Mouse (Mus musculus): ENCODE results near the gene Sptbn4. TPM values are rescaled to one million over a fixed set of nuclear protein-coding genes. Genes with fewer than 3 reads are reported as not detected.

Gene Sptbn4
- total and polyA plus RNA-seq, 2 experiments from 2014 or later: 4.0 to 27.1 TPM

- Histone ChIP-seq H3K27ac (ENCODE audit: low read depth, low read length) (no peak overlapping the region), H3K27me3 (ENCODE audit: insufficient read depth, low read length) (peaks cover 73% of the 10 kb centered on the region), H3K4me2 (ENCODE audit: low read depth, low read length, poor library complexity, severe bottlenecking) (no peak overlapping the region), H3K9me3 (ENCODE audit: low read length) (no peaks in the 10 kb centered on the region), H3K4me3 (ENCODE audit: low read depth, low read length) (no peak overlapping the region), H3K36me3 (ENCODE audit: insufficient read depth, low read length) (no peaks in the 10 kb centered on the region), H3K4me1 (ENCODE audit: insufficient read depth, low read length) (peaks cover 11% of the 10 kb centered on the region; the same call in 1 of the 2 replicates), H3K9ac (replicated peaks; ENCODE audit: low read length, poor library complexity, severe bottlenecking) (no peak overlapping the region)
- TF ChIP-seq CTCF (IDR thresholded peaks at IDR 0.05): peak; percentile 10; the same call in 1 of the 2 replicates
- 7% methylated on average over 30 of the region's 32 CpGs for WGBS
- DNase-seq (ENCODE audit: low spot score) (no peak), ATAC-seq (ENCODE audit: low FRiP score) (no peak)
Measured at GRCm38 (mm10) chr7:27334405-27334911, 113.0 kb downstream of the Sptbn4 start.

- peak overlapping the region; percentile 98 for H3K4me2 ChIP-seq (ENCODE audit: low read depth, low read length, poor library complexity, severe bottlenecking)
- no peak for TF ChIP-seq CTCF (IDR thresholded peaks at IDR 0.05)
- WGBS: under 1% methylated on average over 35 of the region's 77 CpGs
- H3K4me1 ChIP-seq (ENCODE audit: insufficient read depth, low read length): peaks cover 11% of the 10 kb centered on the region; the same call in 1 of the 2 replicates
- H3K9ac ChIP-seq (replicated peaks; ENCODE audit: low read length, poor library complexity, severe bottlenecking): peak overlapping the region; percentile 54
- H3K27me3 ChIP-seq (ENCODE audit: insufficient read depth, low read length): peaks cover 82% of the 10 kb centered on the region
- no peak overlapping the region for H3K27ac ChIP-seq (ENCODE audit: low read depth, low read length)
- H3K4me3 ChIP-seq (ENCODE audit: low read depth, low read length): peak overlapping the region; percentile 46
- no peaks in the 10 kb centered on the region for H3K36me3 ChIP-seq (ENCODE audit: insufficient read depth, low read length)
- ATAC-seq (ENCODE audit: low FRiP score) (no peak), DNase-seq (ENCODE audit: low spot score) (no peak)
- no peaks in the 10 kb centered on the region for H3K9me3 ChIP-seq (ENCODE audit: low read length)
Measured at GRCm38 (mm10) chr7:27333316-27333941, 114.1 kb downstream of the Sptbn4 start.

GRCm38 (mm10) chr7:27332353-27333199 is 114.9 kb downstream of the Sptbn4 start:
- Histone ChIP-seq H3K9ac (replicated peaks; ENCODE audit: low read length, poor library complexity, severe bottlenecking) (peak overlapping the region; percentile 54; the same call in 1 of the 2 replicates), H3K4me1 (ENCODE audit: insufficient read depth, low read length) (peaks cover 11% of the 10 kb centered on the region; the same call in 1 of the 2 replicates), H3K9me3 (ENCODE audit: low read length) (no peaks in the 10 kb centered on the region), H3K27ac (ENCODE audit: low read depth, low read length) (no peak overlapping the region), H3K36me3 (ENCODE audit: insufficient read depth, low read length) (no peaks in the 10 kb centered on the region), H3K4me3 (ENCODE audit: low read depth, low read length) (peak overlapping the region; percentile 46), H3K27me3 (ENCODE audit: insufficient read depth, low read length) (peaks cover 82% of the 10 kb centered on the region), H3K4me2 (ENCODE audit: low read depth, low read length, poor library complexity, severe bottlenecking) (peak overlapping the region; percentile 98)
- WGBS: under 1% methylated on average over 38 of the region's 39 CpGs
- ATAC-seq (ENCODE audit: low FRiP score): no peak
- peak; percentile 76 for TF ChIP-seq CTCF (IDR thresholded peaks at IDR 0.05)
- DNase-seq (ENCODE audit: low spot score): peak; percentile 70

GRCm38 (mm10) chr7:27331854-27332253 is 115.6 kb downstream of the Sptbn4 start:
- DNase-seq (ENCODE audit: low spot score): no peak
- Histone ChIP-seq H3K4me2 (ENCODE audit: low read depth, low read length, poor library complexity, severe bottlenecking) (no peak overlapping the region; the same call in 1 of the 2 replicates), H3K27ac (ENCODE audit: low read depth, low read length) (no peak overlapping the region), H3K9me3 (ENCODE audit: low read length) (no peaks in the 10 kb centered on the region), H3K27me3 (ENCODE audit: insufficient read depth, low read length) (peaks cover 82% of the 10 kb centered on the region), H3K4me1 (ENCODE audit: insufficient read depth, low read length) (peaks cover 11% of the 10 kb centered on the region; the same call in 1 of the 2 replicates), H3K36me3 (ENCODE audit: insufficient read depth, low read length) (no peaks in the 10 kb centered on the region), H3K4me3 (ENCODE audit: low read depth, low read length) (no peak overlapping the region), H3K9ac (replicated peaks; ENCODE audit: low read length, poor library complexity, severe bottlenecking) (no peak overlapping the region)
- TF ChIP-seq CTCF (IDR thresholded peaks at IDR 0.05): no peak
- WGBS: 8% methylated on average over 8 of the region's 8 CpGs
- ATAC-seq (ENCODE audit: low FRiP score): no peak

- no peak overlapping the region for H3K9ac ChIP-seq (replicated peaks; ENCODE audit: low read length, poor library complexity, severe bottlenecking)
- WGBS: 6% methylated on average over 8 of the region's 8 CpGs
- peaks cover 9% of the 10 kb centered on the region; the same call in 1 of the 2 replicates for H3K4me1 ChIP-seq (ENCODE audit: insufficient read depth, low read length)
- no peak overlapping the region for H3K4me2 ChIP-seq (ENCODE audit: low read depth, low read length, poor library complexity, severe bottlenecking)
- TF ChIP-seq CTCF (IDR thresholded peaks at IDR 0.05): no peak
- no peaks in the 10 kb centered on the region for H3K9me3 ChIP-seq (ENCODE audit: low read length)
- no peak for DNase-seq (ENCODE audit: low spot score)
- H3K36me3 ChIP-seq (ENCODE audit: insufficient read depth, low read length): no peaks in the 10 kb centered on the region
- no peak overlapping the region for H3K4me3 ChIP-seq (ENCODE audit: low read depth, low read length)
- no peak overlapping the region for H3K27ac ChIP-seq (ENCODE audit: low read depth, low read length)
- peaks cover 82% of the 10 kb centered on the region for H3K27me3 ChIP-seq (ENCODE audit: insufficient read depth, low read length)
- no peak for ATAC-seq (ENCODE audit: low FRiP score)
Measured at GRCm38 (mm10) chr7:27331541-27331851, 116.0 kb downstream of the Sptbn4 start.

Measured in midbrain, postnatal 0 days (tissue).